Mouse (Mus musculus) heart, embryonic 12.5 days (tissue): ENCODE results near the gene Khdrbs1. TPM values are rescaled to one million over a fixed set of nuclear protein-coding genes. Genes with fewer than 3 reads are reported as not detected.
A peak's percentile ranks its signal among the peaks of the same experiment; 100 is the strongest.
"Not testable (repeated sequence)": the region's sequence is repeated elsewhere in the genome, so short reads cannot be mapped to it uniquely, and the experiment has no call there.

Experiments used
- ATAC-seq: fragments of 200-750 bp; cut with Nextera tagmentation; 2 replicates; pipeline ENCODE4 v1.8.0; 2017; ENCODE audit warnings: moderate TSS enrichment, moderate library complexity; ENCODE audit not compliant: insufficient number of reproducible peaks, low FRiP score
- H3K27ac ChIP-seq: fragments of 300-500 bp; sonication (generic); 2 replicates; pipeline ENCODE4 v1.5.1; 2016; ENCODE audit warnings: mild to moderate bottlenecking, moderate library complexity; ENCODE audit not compliant: poor library complexity, severe bottlenecking
- H3K27me3 ChIP-seq: fragments of 300-500 bp; sonication (generic); replicated peaks from 2 replicates; pipeline ENCODE4 v1.6.1; 2016; ENCODE audit warnings: mild to moderate bottlenecking, moderate library complexity
- H3K36me3 ChIP-seq: fragments of 300-500 bp; sonication (generic); 2 replicates; pipeline ENCODE4 v1.6.1; 2016; ENCODE audit warnings: mild to moderate bottlenecking, moderate library complexity
- H3K4me1 ChIP-seq: fragments of 300-500 bp; sonication (generic); replicated peaks from 2 replicates; pipeline ENCODE4 v1.6.1; 2016; ENCODE audit warnings: mild to moderate bottlenecking
- H3K4me2 ChIP-seq: fragments of 300-500 bp; sonication (generic); 2 replicates; pipeline ENCODE4 v1.6.1; 2016; ENCODE audit warnings: mild to moderate bottlenecking, moderate library complexity
- H3K4me3 ChIP-seq: fragments of 300-500 bp; sonication (generic); 2 replicates; pipeline ENCODE4 v1.5.1; 2016; ENCODE audit warnings: mild to moderate bottlenecking
- H3K9ac ChIP-seq: fragments of 300-500 bp; sonication (generic); 2 replicates; pipeline ENCODE4 v1.6.1; 2016; ENCODE audit warnings: mild to moderate bottlenecking, moderate library complexity
- H3K9me3 ChIP-seq: fragments of 300-500 bp; sonication (generic); replicated peaks from 2 replicates; pipeline ENCODE4 v1.6.1; 2016; ENCODE audit warnings: mild to moderate bottlenecking, moderate library complexity
- WGBS: fragments of 180-500 bp; shearing (Covaris S2); methylation state at CpG from one replicate; pipeline ENCODE4 v1.1.7; 2016; 5-methylcytosine and 5-hydroxymethylcytosine counted together
- polyA plus RNA-seq: library from polyadenylated mRNA; unstranded; fragments of >200 nt; fragmentation: Nextera tagmentation; extraction: Ambion mirVana; gene quantifications from 2 replicates; pipeline ENCODE4 v1.2.1, GENCODE M21; 2016

Khdrbs1 gene
- polyA plus RNA-seq, 1 experiment from 2014 or later, result 106 TPM

DNA sequence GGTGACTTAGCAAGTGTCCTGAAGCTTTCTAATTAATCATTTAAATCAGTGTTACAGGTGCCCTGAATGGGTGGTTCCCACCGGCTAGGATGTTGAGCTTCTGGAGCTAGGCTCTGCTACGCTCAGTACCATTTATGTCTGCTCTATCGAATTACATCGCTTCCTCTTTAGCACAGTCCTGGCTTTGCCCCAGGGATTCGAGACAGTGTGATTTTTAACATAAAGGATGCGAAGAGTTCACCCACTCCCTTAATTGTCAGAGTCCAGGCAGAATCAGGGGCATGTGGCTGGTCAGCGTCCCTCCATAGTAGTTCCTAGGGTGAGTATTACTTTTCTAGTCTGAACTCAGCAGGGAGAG, 29.2 kb upstream of the Khdrbs1 start:
- Histone ChIP-seq H3K36me3 (no peaks in the 10 kb centered on the region), H3K9ac (peak overlapping the region; percentile 26; the same call in 1 of the 2 replicates), H3K27me3 (peaks cover 8% of the 10 kb centered on the region; the same call in 1 of the 2 replicates), H3K4me3 (peak overlapping the region; percentile 22; the same call in 1 of the 2 replicates), H3K9me3 (no peaks in the 10 kb centered on the region), H3K4me2 (peak overlapping the region; percentile 63), H3K27ac (no peak overlapping the region), H3K4me1 (peaks cover 13% of the 10 kb centered on the region)
- no peak for ATAC-seq
- 26% methylated on average over 7 of the region's 7 CpGs for WGBS

DNA sequence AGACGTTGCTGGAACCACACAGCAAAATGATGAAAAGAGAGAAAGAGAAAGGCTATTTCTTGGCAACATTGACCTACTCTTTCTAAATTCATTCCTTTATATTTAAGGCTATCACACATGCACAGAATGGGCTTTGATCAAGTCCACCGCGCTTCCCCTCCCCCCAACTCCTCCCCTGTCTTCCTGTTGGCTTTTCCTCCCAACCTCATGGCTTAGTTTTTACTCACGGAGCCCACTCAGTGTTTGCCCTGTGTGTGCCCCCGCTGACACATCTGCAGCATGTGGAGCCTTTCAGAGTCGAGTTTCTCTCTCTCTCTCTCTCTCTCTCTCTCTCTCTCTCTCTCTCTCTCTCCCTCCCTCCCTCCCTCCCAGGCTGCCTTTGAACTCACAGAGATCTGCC, 28.5 kb upstream of the Khdrbs1 start:
- H3K4me1 ChIP-seq, result peaks cover 13% of the 10 kb centered on the region
- no peak overlapping the region for H3K9ac ChIP-seq
- no peak overlapping the region for H3K4me2 ChIP-seq
- no peak overlapping the region for H3K4me3 ChIP-seq
- 64% methylated on average over 5 of the region's 6 CpGs for WGBS
- no peaks in the 10 kb centered on the region for H3K36me3 ChIP-seq
- ATAC-seq, result no peak
- H3K27me3 ChIP-seq, result peaks cover 8% of the 10 kb centered on the region; the same call in 1 of the 2 replicates
- H3K9me3 ChIP-seq, result no peaks in the 10 kb centered on the region
- no peak overlapping the region for H3K27ac ChIP-seq

DNA sequence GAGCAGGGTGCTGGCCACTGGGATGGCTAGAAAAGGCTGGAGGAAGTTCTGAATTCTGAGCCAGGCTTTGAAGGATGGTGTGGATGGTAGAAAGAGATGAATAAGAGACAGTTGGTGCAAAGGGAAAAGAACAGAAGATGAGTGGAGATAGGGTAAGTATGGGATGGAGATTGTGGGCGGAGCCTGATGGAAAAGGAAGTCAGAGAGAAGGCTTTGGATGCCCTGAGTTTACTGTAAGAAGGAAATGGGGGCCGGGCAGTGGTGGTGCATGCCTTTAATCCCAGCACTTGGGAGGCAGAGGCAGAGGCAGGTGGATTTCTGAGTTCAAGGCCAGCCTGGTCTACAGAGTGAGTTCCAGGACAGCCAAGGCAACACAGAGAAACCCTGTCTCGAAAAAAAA, 26.6 kb upstream of the Khdrbs1 start:
- not testable (repeated sequence) for H3K4me3 ChIP-seq, H3K36me3 ChIP-seq, ATAC-seq, H3K27ac ChIP-seq, H3K4me2 ChIP-seq, H3K27me3 ChIP-seq, H3K9me3 ChIP-seq, H3K9ac ChIP-seq
- H3K4me1 ChIP-seq, result peaks cover 13% of the 10 kb centered on the region
- WGBS, result 58% methylated on average over 3 of the region's 3 CpGs

DNA sequence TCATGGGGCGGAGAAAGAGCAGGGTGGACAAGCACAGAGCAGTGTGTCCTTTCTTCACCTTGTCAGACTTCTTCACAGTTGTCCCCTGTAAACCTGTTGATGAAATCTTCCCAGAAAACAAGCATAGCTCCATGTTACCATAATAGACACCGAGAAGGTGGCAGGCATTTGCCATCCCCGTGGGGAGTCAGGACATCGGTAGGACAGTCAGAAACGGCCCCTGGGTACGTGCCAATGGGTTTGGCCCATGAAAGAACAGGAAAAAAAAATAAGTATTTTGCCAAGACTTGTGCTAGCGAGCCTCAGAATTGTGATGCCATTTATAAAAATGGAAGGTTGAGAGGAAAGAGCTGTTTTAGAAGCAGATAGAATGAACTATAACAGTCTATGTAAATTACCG, 25.7 kb upstream of the Khdrbs1 start:
- Histone ChIP-seq H3K27ac (no peak overlapping the region), H3K36me3 (no peaks in the 10 kb centered on the region), H3K27me3 (peaks cover 6% of the 10 kb centered on the region; the same call in 1 of the 2 replicates), H3K9ac (no peak overlapping the region), H3K4me1 (peaks cover 13% of the 10 kb centered on the region), H3K9me3 (no peaks in the 10 kb centered on the region), H3K4me2 (no peak overlapping the region), H3K4me3 (no peak overlapping the region)
- no peak for ATAC-seq
- WGBS, result 82% methylated on average over 8 of the region's 8 CpGs

GRCm38 (mm10) chr4:129765351-129765750, 23.2 kb upstream of the Khdrbs1 start:
- Histone ChIP-seq H3K27ac (no peak overlapping the region), H3K4me3 (no peak overlapping the region), H3K9me3 (no peaks in the 10 kb centered on the region), H3K27me3 (no peaks in the 10 kb centered on the region), H3K9ac (no peak overlapping the region), H3K4me1 (no peaks in the 10 kb centered on the region), H3K36me3 (no peaks in the 10 kb centered on the region), H3K4me2 (no peak overlapping the region)
- no peak for ATAC-seq
- 80% methylated on average over 3 of the region's 3 CpGs for WGBS

DNA sequence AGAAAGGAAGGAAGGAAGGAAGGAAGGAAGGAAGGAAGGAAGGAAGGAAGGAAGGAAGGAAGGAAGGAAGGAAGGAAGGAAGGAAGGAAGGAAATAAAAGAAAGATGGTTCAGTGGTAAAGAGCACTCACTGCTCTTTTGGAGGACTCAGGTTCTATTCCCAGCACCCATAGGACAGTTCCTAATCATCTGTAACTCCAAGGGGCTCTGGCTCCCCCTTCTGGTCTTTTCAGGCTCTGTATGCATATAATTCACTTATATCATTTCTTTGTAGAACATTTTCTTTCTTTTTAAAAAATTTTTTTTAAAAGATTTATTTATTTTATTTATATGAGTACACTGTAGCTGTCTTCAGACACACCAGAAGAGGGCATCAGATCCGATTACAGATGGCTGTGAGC, 20.4 kb upstream of the Khdrbs1 start:
- H3K27ac ChIP-seq, H3K9me3 ChIP-seq, H3K4me1 ChIP-seq, H3K9ac ChIP-seq, H3K36me3 ChIP-seq, H3K27me3 ChIP-seq, H3K4me3 ChIP-seq, ATAC-seq, H3K4me2 ChIP-seq: not testable (repeated sequence)
- 83% methylated on average over 1 of the region's 1 CpGs for WGBS

- Histone ChIP-seq H3K27me3 (no peaks in the 10 kb centered on the region), H3K36me3 (no peaks in the 10 kb centered on the region), H3K4me1 (no peaks in the 10 kb centered on the region), H3K27ac (no peak overlapping the region), H3K9ac (no peak overlapping the region), H3K4me3 (no peak overlapping the region), H3K4me2 (no peak overlapping the region), H3K9me3 (no peaks in the 10 kb centered on the region)
- ATAC-seq, result no peak
- WGBS, result 86% methylated on average over 12 of the region's 12 CpGs
These were observed 19.5 kb upstream of the Khdrbs1 start for GRCm38 (mm10) chr4:129761606-129762005.

DNA sequence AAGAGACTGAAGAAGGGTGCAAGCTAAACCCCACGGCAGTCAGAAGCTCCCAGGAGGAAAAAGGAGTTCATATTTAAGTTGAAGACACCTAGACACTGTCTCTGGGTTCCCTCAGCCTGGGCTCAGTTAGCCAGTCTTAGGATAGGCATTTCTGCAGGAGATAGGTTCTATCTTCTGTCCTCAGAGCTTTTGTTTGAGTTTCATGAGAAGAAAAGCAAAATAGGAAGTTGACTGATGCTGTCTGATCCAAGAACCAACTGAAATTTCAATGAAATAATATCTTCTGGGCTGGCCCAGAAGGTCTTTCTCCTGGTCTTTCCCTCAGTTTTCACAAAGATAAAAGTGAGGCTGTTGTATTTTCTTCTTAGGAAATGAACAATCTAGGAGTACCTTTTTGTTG, 13.4 kb upstream of the Khdrbs1 start:
- no peaks in the 10 kb centered on the region for H3K9me3 ChIP-seq
- H3K4me1 ChIP-seq, result 0 out of 2 replicates have a peak, but pooled peaks cover 2% of the 10 kb centered on the region
- no peak overlapping the region for H3K9ac ChIP-seq
- 0 out of 2 replicates have a peak, but pooled peaks cover 3% of the 10 kb centered on the region for H3K27me3 ChIP-seq
- ATAC-seq, result no peak
- H3K27ac ChIP-seq, result no peak overlapping the region
- H3K4me3 ChIP-seq, result no peak overlapping the region
- WGBS, result 63% methylated on average over 1 of the region's 1 CpGs
- no peak overlapping the region for H3K4me2 ChIP-seq
- no peaks in the 10 kb centered on the region for H3K36me3 ChIP-seq

- H3K9me3 ChIP-seq, result no peaks in the 10 kb centered on the region
- 0 out of 2 replicates have a peak, but pooled peaks cover 4% of the 10 kb centered on the region for H3K4me1 ChIP-seq
- no peak overlapping the region for H3K27ac ChIP-seq
- no peak for ATAC-seq
- 69% methylated on average over 3 of the region's 3 CpGs for WGBS
- H3K4me2 ChIP-seq, result no peak overlapping the region
- 0 out of 2 replicates have a peak, but pooled peaks cover 3% of the 10 kb centered on the region for H3K27me3 ChIP-seq
- H3K36me3 ChIP-seq, result no peaks in the 10 kb centered on the region
- no peak overlapping the region for H3K9ac ChIP-seq
- no peak overlapping the region for H3K4me3 ChIP-seq
These were observed 12.6 kb upstream of the Khdrbs1 start for GRCm38 (mm10) chr4:129754742-129755141.

GRCm38 (mm10) chr4:129750430-129750829, 8.3 kb upstream of the Khdrbs1 start:
- H3K4me1 ChIP-seq, result peaks cover 4% of the 10 kb centered on the region; the same call in 1 of the 2 replicates
- ATAC-seq, result no peak
- no peak overlapping the region for H3K9ac ChIP-seq
- no peak overlapping the region for H3K4me3 ChIP-seq
- no peak overlapping the region for H3K4me2 ChIP-seq
- no peak overlapping the region for H3K27ac ChIP-seq
- 0 out of 2 replicates have a peak, but pooled peaks cover 3% of the 10 kb centered on the region for H3K27me3 ChIP-seq
- no peaks in the 10 kb centered on the region for H3K9me3 ChIP-seq
- 28% methylated on average over 5 of the region's 5 CpGs for WGBS
- no peaks in the 10 kb centered on the region for H3K36me3 ChIP-seq

DNA sequence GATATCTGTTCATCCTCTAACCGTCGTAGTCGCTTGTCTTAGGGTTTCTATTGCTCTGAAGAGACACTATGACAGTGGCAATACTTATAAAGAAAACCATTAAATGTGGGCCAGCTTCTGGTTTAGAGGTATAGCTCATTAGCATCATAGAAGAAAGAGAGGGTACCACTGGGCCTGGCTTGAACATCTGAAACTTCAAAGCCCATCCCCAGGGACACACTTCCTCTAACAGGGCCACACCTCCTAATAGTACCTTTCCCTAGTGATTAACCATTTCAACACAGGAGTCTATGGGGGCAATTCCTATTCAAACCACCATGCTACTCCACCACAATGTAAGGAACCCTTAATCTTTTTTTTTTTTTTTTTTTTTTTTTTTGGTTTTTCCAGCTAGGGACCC, 4.5 kb upstream of the Khdrbs1 start:
- 80% methylated on average over 3 of the region's 3 CpGs for WGBS

DNA sequence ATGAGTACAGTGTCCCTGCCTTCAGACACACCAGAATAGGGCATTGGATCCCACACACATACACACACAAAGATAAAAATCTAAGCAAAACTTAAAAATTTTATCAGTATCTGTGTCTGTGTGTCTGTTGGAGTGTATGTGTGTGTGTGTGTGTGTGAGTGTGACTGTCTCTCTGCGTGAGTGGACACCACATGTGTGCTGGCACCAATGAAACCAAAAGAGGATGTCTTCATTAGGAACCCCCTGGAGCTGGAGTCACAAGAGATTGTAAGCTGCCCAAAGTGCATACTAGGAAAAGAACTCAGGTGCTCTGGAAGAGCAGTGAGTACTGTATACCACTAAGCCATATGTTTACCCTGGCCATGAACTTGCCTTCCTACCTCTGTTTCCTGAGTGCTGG, 4.0 kb upstream of the Khdrbs1 start:
- no peak overlapping the region for H3K4me3 ChIP-seq
- 0 out of 2 replicates have a peak, but pooled peaks cover 3% of the 10 kb centered on the region for H3K27me3 ChIP-seq
- H3K27ac ChIP-seq, result no peak overlapping the region
- no peak overlapping the region for H3K9ac ChIP-seq
- no peak overlapping the region for H3K4me2 ChIP-seq
- H3K36me3 ChIP-seq, result no peaks in the 10 kb centered on the region
- no peak for ATAC-seq
- H3K9me3 ChIP-seq, result no peaks in the 10 kb centered on the region
- 68% methylated on average over 1 of the region's 1 CpGs for WGBS
- H3K4me1 ChIP-seq, result peaks cover 10% of the 10 kb centered on the region

More for the DNA sequence above, 4.5 kb upstream of the Khdrbs1 start:
- Histone ChIP-seq H3K4me2 (no peak overlapping the region), H3K4me1 (peaks cover 10% of the 10 kb centered on the region), H3K9ac (no peak overlapping the region), H3K36me3 (no peaks in the 10 kb centered on the region), H3K9me3 (no peaks in the 10 kb centered on the region), H3K27me3 (0 out of 2 replicates have a peak, but pooled peaks cover 3% of the 10 kb centered on the region), H3K27ac (no peak overlapping the region), H3K4me3 (no peak overlapping the region)
- ATAC-seq, result no peak
